In genomic region chr11:45026674-45027073, GRCm38 (mm10) we compare ENCODE assay signal across 8 mouse cellular contexts.
DNase-seq lines count a peak whose midpoint lies in the region; ATAC-seq and TF ChIP-seq lines count a peak whose summit lies in the region.
"Had no signal": no experiment of that assay in that cellular context is flagged by ENCODE, and none has a peak within 500 bp of the region (broad histone marks: within the 10 kb centered on the region; RNA-seq: fewer than 3 reads in every experiment).

No protein-coding gene starts in this region.

- peak overlapping the region; percentile 14; the same call in 1 of the 2 replicates for H3K4me2 ChIP-seq in lung, embryonic 14.5 days
- H3K4me2 ChIP-seq in forebrain, embryonic 15.5 days (replicated peaks) = peak overlapping the region; percentile 28
- H3K4me2 ChIP-seq in liver, embryonic 11.5 days = peak overlapping the region; percentile 20; the same call in 1 of the 2 replicates
- peak overlapping the region; percentile 26; the same call in 1 of the 2 replicates for H3K4me2 ChIP-seq in stomach, embryonic 16.5 days (ENCODE audit: low read depth, low read length)

- no peak overlapping the region for H3K4me3 ChIP-seq in lung, embryonic 14.5 days (ENCODE audit: low read depth, low read length)
- no peak overlapping the region for H3K4me3 ChIP-seq in forebrain, embryonic 15.5 days
- H3K4me3 ChIP-seq in liver, embryonic 11.5 days (ENCODE audit: low read depth, low read length) = no peak overlapping the region
- H3K4me3 ChIP-seq in stomach, embryonic 16.5 days (replicated peaks; ENCODE audit: low read length) = no peak overlapping the region

- TF ChIP-seq CTCF in lung, embryonic 14.5 days (IDR thresholded peaks at IDR 0.05; ENCODE audit: low read depth) = no peak

- no peak overlapping the region for H3K27ac ChIP-seq in lung, embryonic 14.5 days (ENCODE audit: low read depth)
- H3K27ac ChIP-seq in forebrain, embryonic 15.5 days (replicated peaks) = no peak overlapping the region
- no peak overlapping the region for H3K27ac ChIP-seq in liver, embryonic 11.5 days (ENCODE audit: low read depth, low read length)
- no peak overlapping the region for H3K27ac ChIP-seq in stomach, embryonic 16.5 days (ENCODE audit: low read length)

- 26% methylated on average over 11 of the region's 11 CpGs for WGBS in lung, embryonic 14.5 days
- WGBS in forebrain, embryonic 15.5 days = 4% methylated on average over 11 of the region's 11 CpGs
- WGBS in liver, embryonic 11.5 days = 27% methylated on average over 11 of the region's 11 CpGs
- 26% methylated on average over 11 of the region's 11 CpGs for WGBS in stomach, embryonic 16.5 days

- no peaks in the 10 kb centered on the region for H3K27me3 ChIP-seq in lung, embryonic 14.5 days (ENCODE audit: insufficient read depth, low read length)
- no peaks in the 10 kb centered on the region for H3K27me3 ChIP-seq in forebrain, embryonic 15.5 days
- no peaks in the 10 kb centered on the region for H3K27me3 ChIP-seq in liver, embryonic 11.5 days (replicated peaks; ENCODE audit: control insufficient read depth, insufficient read depth, low read length)
- no peaks in the 10 kb centered on the region for H3K27me3 ChIP-seq in stomach, embryonic 16.5 days (ENCODE audit: control insufficient read depth, insufficient read depth, low read length)
- H3K27me3 ChIP-seq: Patski had no signal

- H3K36me3 ChIP-seq in lung, embryonic 14.5 days (ENCODE audit: insufficient read depth) = no peaks in the 10 kb centered on the region
- no peaks in the 10 kb centered on the region for H3K36me3 ChIP-seq in forebrain, embryonic 15.5 days
- H3K36me3 ChIP-seq in liver, embryonic 11.5 days (ENCODE audit: control insufficient read depth, insufficient read depth, low read length) = no peaks in the 10 kb centered on the region
- no peaks in the 10 kb centered on the region for H3K36me3 ChIP-seq in stomach, embryonic 16.5 days (ENCODE audit: control insufficient read depth, insufficient read depth, low read length)

- DNase-seq in lung, embryonic 14.5 days = peak; percentile 16
- no peak for DNase-seq in lung, postnatal 36 days
- no peak for DNase-seq in liver, embryonic 11.5 days (ENCODE audit: low spot score)
- DNase-seq in urinary bladder, postnatal 36 days (ENCODE audit: low spot score in 2 of 2) = no peak
- DNase-seq in layer of hippocampus, adult 11-12 months (ENCODE audit: low spot score) = no peak

- no peaks in the 10 kb centered on the region for H3K9me3 ChIP-seq in lung, embryonic 14.5 days (ENCODE audit: low read depth, low read length)
- H3K9me3 ChIP-seq in forebrain, embryonic 15.5 days = no peaks in the 10 kb centered on the region
- H3K9me3 ChIP-seq in liver, embryonic 11.5 days (ENCODE audit: control insufficient read depth, low read length) = no peaks in the 10 kb centered on the region
- H3K9me3 ChIP-seq in stomach, embryonic 16.5 days (replicated peaks; ENCODE audit: control insufficient read depth, low read length) = no peaks in the 10 kb centered on the region

- no peak overlapping the region for H3K9ac ChIP-seq in lung, embryonic 14.5 days
- H3K9ac ChIP-seq in forebrain, embryonic 15.5 days (replicated peaks) = 0 out of 2 replicates have a peak overlapping the region, but pooled peaks have one; percentile 13
- H3K9ac ChIP-seq in liver, embryonic 11.5 days (ENCODE audit: low read depth, low read length) = no peak overlapping the region
- H3K9ac ChIP-seq in stomach, embryonic 16.5 days (ENCODE audit: low read length) = peak overlapping the region; percentile 36

- H3K4me1 ChIP-seq in lung, embryonic 14.5 days (ENCODE audit: insufficient read depth) = no peaks in the 10 kb centered on the region
- peaks cover 11% of the 10 kb centered on the region for H3K4me1 ChIP-seq in forebrain, embryonic 15.5 days
- H3K4me1 ChIP-seq in liver, embryonic 11.5 days (replicated peaks; ENCODE audit: control insufficient read depth, insufficient read depth, low read length) = no peaks in the 10 kb centered on the region
- no peaks in the 10 kb centered on the region; the same call in 1 of the 2 replicates for H3K4me1 ChIP-seq in stomach, embryonic 16.5 days (ENCODE audit: control insufficient read depth, insufficient read depth, low read length)

- ATAC-seq in lung, embryonic 14.5 days (ENCODE audit: insufficient read depth) = no peak
- 0 out of 2 replicates have a peak, but pooled peaks have one; percentile 58 for ATAC-seq in forebrain, embryonic 15.5 days (replicated peaks)
- ATAC-seq in liver, embryonic 11.5 days (replicated peaks; ENCODE audit: low FRiP score) = no peak
- no peak for ATAC-seq in stomach, embryonic 16.5 days (ENCODE audit: insufficient read depth, low FRiP score)
- ATAC-seq: Patski had no signal

Comparison
In these comparisons a context has a peak if more than half of its experiments do, and no peak if none do; other contexts are left out.
1. H3K9ac ChIP-seq: peak in forebrain, embryonic 15.5 days (single experiment) and stomach, embryonic 16.5 days (single experiment); none in lung, embryonic 14.5 days (single experiment) and liver, embryonic 11.5 days (single experiment).
2. Peak in every context shown above with its lines, with median percentiles within 50 percentile points of each other: H3K4me2 ChIP-seq.